Mouse (Mus musculus) regulatory T cell (primary cell): ENCODE measurements around the gene Gpr176.

Source experiments
- in situ Hi-C: fragments of 300-600 bp; cut with MboI, MseI; formaldehyde crosslinking; loops from one replicate; pipeline ENCODE4 v1.15.1; 2025; ENCODE audit warnings: high pct_unique_total_duplicates

Gpr176 gene

DNA sequence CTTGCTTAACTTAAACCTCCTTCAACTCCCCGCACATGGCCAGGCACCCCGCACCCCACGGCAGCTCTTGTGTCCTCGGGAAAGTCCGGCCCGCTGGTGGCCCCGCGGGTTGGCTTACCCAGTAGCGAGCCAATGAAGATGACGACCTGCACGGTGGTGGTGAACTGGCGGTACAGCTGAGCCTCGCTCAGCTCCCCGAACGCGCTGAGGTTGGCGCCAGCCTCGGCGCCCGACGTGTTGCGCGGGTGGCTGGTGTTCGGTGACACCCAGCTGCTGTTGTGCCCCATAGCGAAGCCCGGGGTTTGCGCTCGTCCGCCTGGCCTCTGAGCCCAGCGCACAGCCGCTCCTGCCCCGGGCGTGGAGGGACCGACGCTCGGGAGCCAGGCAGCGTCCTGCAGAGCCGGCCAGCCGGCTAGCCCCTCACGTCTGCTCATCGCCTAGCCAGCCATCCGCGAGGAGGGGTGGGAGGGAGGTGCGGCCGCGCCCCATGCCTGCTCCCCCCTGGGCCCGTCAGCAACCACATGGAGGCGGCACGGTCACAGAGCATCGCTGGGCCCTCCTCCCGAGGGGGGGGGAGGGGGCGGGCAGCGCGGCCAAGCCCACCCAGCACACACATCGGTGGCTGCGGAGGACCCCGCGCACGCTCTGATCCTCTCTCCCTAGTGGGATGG, at the start of gene Gpr176:
Gene Gpr176, minus strand, starts transcription at position 519 of the 671 bp plus-strand sequence.
- in situ Hi-C loops = no loop called here

- in situ Hi-C loops = loop anchor here (10.0 kb wide), 1 partner anchor 158 kb away; no protein-coding TSS in a partner anchor
Observed at GRCm38 (mm10) chr2:118422385-118422784, 49.2 kb upstream of the Gpr176 start.

- in situ Hi-C loops = loop anchor here (10.0 kb wide), 1 partner anchor 157 kb away; no protein-coding TSS in a partner anchor
Observed at GRCm38 (mm10) chr2:118421951-118422350, 48.7 kb upstream of the Gpr176 start.

- in situ Hi-C loops = no loop called here
Observed at GRCm38 (mm10) chr2:118418076-118418475, 44.9 kb upstream of the Gpr176 start.

GRCm38 (mm10) chr2:118415601-118416355, 42.6 kb upstream of the Gpr176 start:
- in situ Hi-C loops = no loop called here

DNA sequence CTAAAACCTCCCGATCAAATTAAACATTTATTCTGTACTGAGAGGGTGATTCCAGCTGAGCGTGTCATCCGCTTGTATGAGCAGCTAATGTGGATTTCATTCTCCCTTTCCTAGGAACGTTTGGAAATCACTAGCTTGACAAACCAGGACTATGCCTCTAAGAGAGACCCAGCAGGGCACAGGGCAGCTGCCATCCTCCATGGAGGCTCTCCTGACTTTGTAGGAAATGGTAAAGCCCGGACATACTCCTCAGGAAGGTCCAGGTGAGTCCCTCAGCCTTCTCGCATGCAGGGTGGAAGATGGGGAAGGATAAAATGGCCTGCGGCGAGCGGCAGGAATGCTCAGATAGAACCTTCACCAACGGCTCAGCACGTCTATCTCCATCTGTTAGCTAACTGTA, 39.6 kb upstream of the Gpr176 start:
- in situ Hi-C loops = no loop called here

DNA sequence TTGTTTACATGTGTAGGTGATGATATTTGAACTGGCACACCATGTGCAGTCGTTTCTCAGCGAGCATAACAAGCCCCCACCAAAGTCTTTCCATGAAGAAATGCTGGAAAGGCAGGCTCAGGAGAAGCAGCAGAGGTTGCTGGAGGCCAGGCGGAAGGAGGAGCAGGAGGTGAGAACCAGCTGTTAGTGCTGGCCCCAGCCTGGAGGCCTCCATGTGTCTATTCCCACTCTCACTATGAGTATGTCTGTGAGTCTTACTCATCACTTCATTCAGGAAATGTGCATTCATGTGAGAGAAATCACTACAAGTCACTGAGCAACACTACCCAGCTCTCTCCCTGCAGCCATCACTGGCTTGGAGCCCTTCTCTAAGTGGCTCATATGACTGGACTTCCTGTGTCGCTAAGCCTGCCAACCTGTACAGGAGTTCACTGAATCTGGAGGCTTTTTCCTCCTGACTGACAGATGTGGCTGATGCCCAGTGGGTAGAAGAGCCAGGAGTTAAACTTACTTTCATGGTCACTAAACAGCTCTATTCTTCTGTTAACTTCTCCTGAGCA, 35.2 kb upstream of the Gpr176 start:
- in situ Hi-C loops = loop anchor here (10.0 kb wide), 1 partner anchor 724 kb away; no protein-coding TSS in a partner anchor

- in situ Hi-C loops = loop anchor here (10.0 kb wide), 1 partner anchor 722 kb away; no protein-coding TSS in a partner anchor
Observed at GRCm38 (mm10) chr2:118406811-118407210, 33.6 kb upstream of the Gpr176 start.

GRCm38 (mm10) chr2:118405568-118405967, 32.3 kb upstream of the Gpr176 start:
- in situ Hi-C loops = loop anchor here (10.0 kb wide), 1 partner anchor 721 kb away; no protein-coding TSS in a partner anchor

- in situ Hi-C loops = loop anchor here (10.0 kb wide), 1 partner anchor 720 kb away; no protein-coding TSS in a partner anchor
Observed at GRCm38 (mm10) chr2:118404336-118404735, 31.1 kb upstream of the Gpr176 start.

- in situ Hi-C loops = loop anchor here (10.0 kb wide), 1 partner anchor 717 kb away; no protein-coding TSS in a partner anchor
Observed at GRCm38 (mm10) chr2:118401834-118402727, 28.9 kb upstream of the Gpr176 start.

DNA sequence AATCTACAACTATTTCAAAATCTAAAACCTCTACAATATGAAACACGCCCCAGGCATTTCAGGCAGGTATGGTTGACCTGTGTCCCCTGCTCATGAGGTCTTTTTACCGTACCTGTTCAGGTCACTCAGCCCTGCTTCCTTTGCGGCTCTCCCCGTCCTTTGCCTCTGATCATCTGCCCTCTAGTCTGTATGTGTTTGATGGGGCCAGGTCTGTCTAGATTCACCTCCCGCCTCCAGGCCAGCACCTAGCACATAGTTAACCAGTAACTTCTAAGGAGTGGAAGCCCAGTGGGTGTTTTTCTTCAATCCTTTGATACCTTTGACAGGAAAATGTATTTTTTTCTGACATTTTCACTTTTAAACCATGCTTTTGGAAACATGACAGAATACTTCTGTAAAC, 26.5 kb upstream of the Gpr176 start:
- in situ Hi-C loops = loop anchor here (10.0 kb wide), 1 partner anchor 715 kb away; no protein-coding TSS in a partner anchor

- in situ Hi-C loops = no loop called here
Observed at GRCm38 (mm10) chr2:118391201-118391600, 18.0 kb upstream of the Gpr176 start.

- in situ Hi-C loops = no loop called here
Observed at GRCm38 (mm10) chr2:118390072-118390471, 16.9 kb upstream of the Gpr176 start.

GRCm38 (mm10) chr2:118389569-118389968, 16.4 kb upstream of the Gpr176 start:
- in situ Hi-C loops = no loop called here

DNA sequence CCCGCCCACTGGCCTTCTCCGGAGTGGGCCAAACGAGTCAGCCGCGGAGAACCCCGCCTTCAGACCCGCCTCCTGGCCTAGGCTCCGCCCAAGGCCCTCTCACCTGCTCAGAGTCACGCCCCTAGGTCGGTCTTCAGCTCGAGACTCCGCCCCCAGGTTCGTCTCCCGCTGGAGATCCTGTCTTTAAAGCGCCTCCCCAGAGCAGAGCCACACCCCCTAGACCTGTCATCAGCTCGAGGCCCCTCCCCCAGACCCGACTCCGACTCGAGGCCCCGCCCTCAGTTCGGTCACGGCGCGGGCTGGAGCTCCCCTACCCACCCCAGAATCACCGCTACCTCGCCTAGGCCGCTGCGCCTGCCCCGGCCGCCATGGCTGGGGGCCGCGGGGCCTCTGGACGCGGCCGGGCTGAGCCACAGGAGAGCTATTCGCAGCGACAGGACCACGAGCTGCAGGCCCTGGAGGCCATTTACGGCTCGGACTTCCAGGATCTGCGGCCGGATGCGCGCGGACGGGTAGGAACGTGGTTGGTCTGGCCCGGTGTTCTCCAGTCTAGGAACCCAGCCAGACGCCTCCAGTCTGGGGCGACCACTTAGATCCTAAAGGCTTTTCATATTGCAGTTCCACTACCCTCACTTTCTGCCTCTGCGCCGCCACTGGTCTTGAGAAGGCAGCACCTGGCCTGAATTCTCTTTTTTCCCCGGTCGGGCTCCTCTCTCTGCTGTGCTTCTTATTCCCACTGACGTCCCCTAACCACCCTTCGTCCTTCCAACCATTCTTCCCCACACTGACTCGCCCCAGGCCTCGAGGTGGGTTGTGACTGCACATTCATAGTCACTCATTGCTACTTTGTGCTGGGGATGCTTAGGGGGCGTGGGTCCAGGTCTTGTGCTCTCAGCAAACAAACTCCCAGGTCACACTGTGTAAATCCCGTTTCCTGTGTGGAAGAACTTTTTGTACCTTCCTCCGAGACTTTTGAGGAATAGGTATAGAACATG, 15.4 kb upstream of the Gpr176 start, which contains the start of gene Eif2ak4:
Gene Eif2ak4, plus strand, starts transcription at position 278 of the 995 bp plus-strand sequence.
- in situ Hi-C loops = no loop called here

GRCm38 (mm10) chr2:118383387-118383786, 10.2 kb upstream of the Gpr176 start:
- in situ Hi-C loops = no loop called here

DNA sequence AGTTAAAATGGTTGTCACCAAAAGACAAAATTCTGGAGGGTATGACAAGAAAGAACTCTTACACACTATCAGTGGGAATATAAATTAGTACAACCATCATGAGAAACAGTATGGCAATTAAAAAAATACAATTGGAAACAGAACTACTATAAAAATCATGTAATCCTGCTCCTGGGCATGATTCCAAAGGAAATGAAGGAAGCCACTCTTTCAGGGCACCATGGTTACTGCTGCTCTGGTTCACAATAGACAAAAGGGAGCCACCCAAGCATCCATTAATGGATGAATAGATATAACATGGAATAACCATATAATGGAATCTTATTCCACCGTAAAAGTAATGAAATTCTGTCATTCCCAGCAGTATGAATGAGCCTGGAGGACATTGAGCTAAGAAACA, 6.5 kb upstream of the Gpr176 start:
- in situ Hi-C loops = no loop called here

GRCm38 (mm10) chr2:118375931-118376330, 2.7 kb upstream of the Gpr176 start:
- in situ Hi-C loops = no loop called here

- in situ Hi-C loops = no loop called here
Observed at GRCm38 (mm10) chr2:118375522-118375921, 2.3 kb upstream of the Gpr176 start.
